Mouse (Mus musculus): ENCODE data around the gene Iqgap2. TPM values are rescaled to one million over a fixed set of nuclear protein-coding genes. Genes with fewer than 3 reads are reported as not detected.
A peak's percentile ranks its signal among the peaks of the same experiment; 100 is the strongest.

The Iqgap2 gene
- polyA plus RNA-seq, 1 experiment from 2014 or later = 9.6 TPM

DNA sequence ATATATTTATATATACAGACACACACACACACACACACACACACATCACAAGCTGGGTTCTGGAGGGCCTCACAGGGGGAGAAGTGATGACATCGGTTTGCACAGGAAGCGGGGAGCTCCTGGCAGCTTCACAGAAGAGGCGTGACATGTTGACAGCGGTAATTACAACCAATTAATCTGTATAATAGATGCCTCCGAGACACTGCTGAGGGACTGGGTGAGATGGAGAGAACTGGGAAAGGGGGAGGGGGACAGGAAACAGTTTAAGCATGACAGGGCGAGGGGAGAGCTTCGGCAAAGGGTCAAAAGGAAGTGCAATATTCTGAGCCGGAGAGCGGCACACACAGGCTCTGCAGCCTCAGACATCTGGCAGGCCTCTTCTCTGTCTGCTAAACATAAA is 126.7 kb downstream of the Iqgap2 start:
- no peaks in the 10 kb centered on the region for H3K9me3 ChIP-seq

DNA sequence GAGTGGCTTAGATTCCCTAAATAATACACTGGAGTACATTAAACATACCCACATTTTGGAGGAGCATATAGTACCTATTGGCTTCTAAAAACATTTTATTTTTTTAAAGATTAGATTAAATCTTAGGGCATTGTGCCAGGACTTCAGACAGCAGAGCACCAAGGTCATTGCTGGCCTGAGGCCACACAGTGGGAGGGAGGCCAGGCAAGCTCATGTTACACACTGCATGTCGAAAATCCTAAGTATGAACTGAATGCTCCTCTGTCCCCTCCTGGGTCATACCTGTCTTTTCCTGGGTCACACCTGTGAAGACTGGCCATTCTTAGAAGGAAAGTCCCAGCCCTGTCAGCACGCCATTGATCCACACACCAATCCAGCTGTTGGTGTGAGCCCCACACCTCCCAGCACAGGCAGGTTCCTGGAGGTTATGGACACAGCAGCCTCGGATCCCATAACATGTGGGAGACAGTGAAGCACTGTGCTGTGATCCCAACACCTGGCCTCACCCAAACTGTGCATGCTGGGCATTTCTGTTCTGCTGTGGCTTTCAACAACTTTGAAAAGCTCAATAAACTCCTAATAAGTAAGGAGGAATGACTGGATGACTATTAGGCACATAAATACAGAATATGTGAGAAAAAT is 127.7 kb downstream of the Iqgap2 start:
- ATAC-seq (ENCODE audit: insufficient number of reproducible peaks, low FRiP score, low TSS enrichment, low read depth) = peak; percentile 59; the same call in 1 of the 2 replicates
- no peaks in the 10 kb centered on the region for H3K27me3 ChIP-seq
- H3K4me3 ChIP-seq = no peak overlapping the region
- H3K4me1 ChIP-seq = peaks cover 18% of the 10 kb centered on the region
- 23% methylated on average over 3 of the region's 3 CpGs for WGBS
- no peak overlapping the region for H3K4me2 ChIP-seq
- H3K9ac ChIP-seq = no peak overlapping the region
- no peaks in the 10 kb centered on the region for H3K9me3 ChIP-seq
- H3K36me3 ChIP-seq = no peaks in the 10 kb centered on the region
- H3K27ac ChIP-seq = peak overlapping the region; percentile 35; the same call in 1 of the 2 replicates

More for the DNA sequence above, 126.7 kb downstream of the Iqgap2 start:
- 6% methylated on average over 9 of the region's 9 CpGs for WGBS
- H3K4me1 ChIP-seq = peaks cover 18% of the 10 kb centered on the region
- H3K9ac ChIP-seq = no peak overlapping the region
- 0 out of 2 replicates have a peak overlapping the region, but pooled peaks have one; percentile 12 for H3K4me2 ChIP-seq
- H3K27me3 ChIP-seq = no peaks in the 10 kb centered on the region
- peak overlapping the region; percentile 24; the same call in 1 of the 2 replicates for H3K27ac ChIP-seq
- H3K4me3 ChIP-seq = no peak overlapping the region
- H3K36me3 ChIP-seq = no peaks in the 10 kb centered on the region
- 0 out of 2 replicates have a peak, but pooled peaks have one; percentile 27 for ATAC-seq (ENCODE audit: insufficient number of reproducible peaks, low FRiP score, low TSS enrichment, low read depth)

DNA sequence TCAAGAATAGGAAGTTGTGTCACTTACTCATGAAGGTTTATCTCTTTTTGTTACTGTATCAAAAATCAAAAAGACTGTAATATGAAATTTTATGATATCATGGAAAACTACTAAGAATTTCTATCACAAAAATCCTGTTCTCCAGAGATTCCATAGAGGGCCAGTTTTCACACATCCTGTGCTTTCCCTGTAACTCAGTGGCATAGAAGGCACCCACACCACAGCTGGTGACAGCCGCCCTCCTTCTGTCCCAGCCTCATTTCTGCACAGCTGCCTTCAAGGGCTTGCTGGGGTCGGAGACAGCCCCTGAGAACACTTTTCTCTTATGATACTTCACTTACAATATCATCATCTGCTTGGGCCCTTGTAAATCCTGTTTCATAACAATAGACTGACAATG is 131.9 kb downstream of the Iqgap2 start:
- Histone ChIP-seq H3K9ac (no peak overlapping the region), H3K4me1 (peaks cover 13% of the 10 kb centered on the region), H3K27ac (no peak overlapping the region), H3K4me3 (no peak overlapping the region), H3K9me3 (no peaks in the 10 kb centered on the region), H3K36me3 (no peaks in the 10 kb centered on the region), H3K4me2 (no peak overlapping the region), H3K27me3 (no peaks in the 10 kb centered on the region)
- ATAC-seq (ENCODE audit: insufficient number of reproducible peaks, low FRiP score, low TSS enrichment, low read depth) = no peak
- WGBS = 79% methylated on average over 2 of the region's 2 CpGs

DNA sequence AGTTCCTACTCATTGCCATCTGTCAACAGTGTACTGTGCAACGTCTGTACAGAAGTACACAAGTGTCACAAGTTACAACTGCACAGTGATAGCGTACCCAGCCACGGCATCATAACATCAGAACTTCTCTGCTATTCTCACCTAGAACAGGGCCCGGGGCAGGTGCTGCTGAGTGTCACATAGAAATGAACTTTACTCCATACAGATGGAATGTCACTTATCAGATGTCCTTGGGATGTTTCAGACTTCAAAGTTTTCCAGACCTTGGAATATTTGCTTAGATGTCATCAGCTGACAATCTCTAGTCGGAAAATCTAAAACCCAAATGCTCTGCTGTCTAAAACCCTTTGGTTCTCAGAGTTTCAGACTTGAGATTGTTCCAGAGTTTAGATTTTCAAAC is 137.4 kb downstream of the Iqgap2 start:
- no peak overlapping the region for H3K9ac ChIP-seq
- no peak overlapping the region for H3K4me2 ChIP-seq
- H3K27me3 ChIP-seq = no peaks in the 10 kb centered on the region
- 83% methylated on average over 5 of the region's 5 CpGs for WGBS
- no peaks in the 10 kb centered on the region for H3K9me3 ChIP-seq
- H3K36me3 ChIP-seq = no peaks in the 10 kb centered on the region
- H3K27ac ChIP-seq = no peak overlapping the region
- no peaks in the 10 kb centered on the region for H3K4me1 ChIP-seq
- no peak overlapping the region for H3K4me3 ChIP-seq
- no peak for ATAC-seq (ENCODE audit: insufficient number of reproducible peaks, low FRiP score, low TSS enrichment, low read depth)

DNA sequence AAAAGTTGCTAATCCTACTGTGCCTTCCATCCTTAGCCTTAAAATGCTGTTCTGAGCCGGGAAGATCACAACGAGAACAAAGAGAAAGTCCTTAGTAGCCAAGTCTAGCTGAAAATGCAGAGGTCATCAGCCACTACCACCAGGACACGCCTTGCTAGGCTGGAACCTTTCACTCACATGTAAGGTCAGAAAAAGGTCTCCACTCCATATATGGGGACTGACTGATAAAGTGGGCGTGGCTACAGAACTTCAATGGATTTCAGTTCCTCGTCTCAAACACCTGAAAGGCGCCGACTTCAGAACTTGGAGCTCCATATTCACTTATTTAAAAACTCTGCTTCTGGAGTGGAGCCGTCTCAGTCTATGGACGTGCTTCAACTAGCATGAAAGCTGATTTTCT is 139.3 kb downstream of the Iqgap2 start:
- Histone ChIP-seq H3K27me3 (no peaks in the 10 kb centered on the region), H3K4me3 (no peak overlapping the region), H3K4me2 (no peak overlapping the region), H3K36me3 (no peaks in the 10 kb centered on the region), H3K27ac (no peak overlapping the region), H3K9me3 (no peaks in the 10 kb centered on the region), H3K9ac (no peak overlapping the region), H3K4me1 (no peaks in the 10 kb centered on the region)
- no peak for ATAC-seq (ENCODE audit: insufficient number of reproducible peaks, low FRiP score, low TSS enrichment, low read depth)
- 79% methylated on average over 9 of the region's 9 CpGs for WGBS

DNA sequence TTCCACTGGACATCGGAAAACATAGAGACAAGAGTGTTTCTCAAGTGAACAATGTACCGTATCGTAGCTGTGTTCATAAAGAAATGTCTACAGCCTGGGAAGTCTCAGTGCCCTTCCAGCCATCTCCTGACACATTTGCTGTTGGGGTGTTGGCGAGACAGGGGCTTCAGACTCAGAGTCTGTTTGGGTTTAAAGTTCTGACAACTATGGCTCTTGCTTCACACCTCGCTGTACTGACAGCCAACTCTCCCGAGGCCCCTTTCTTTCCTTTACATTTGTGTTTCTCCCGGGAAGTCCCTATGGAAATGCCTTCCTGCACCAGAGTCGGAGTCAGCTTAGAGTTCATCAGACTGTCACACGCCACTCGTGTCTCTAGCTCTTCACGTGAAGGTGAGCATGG is 144.2 kb downstream of the Iqgap2 start:
- H3K27ac ChIP-seq = no peak overlapping the region
- 59% methylated on average over 11 of the region's 11 CpGs for WGBS

DNA sequence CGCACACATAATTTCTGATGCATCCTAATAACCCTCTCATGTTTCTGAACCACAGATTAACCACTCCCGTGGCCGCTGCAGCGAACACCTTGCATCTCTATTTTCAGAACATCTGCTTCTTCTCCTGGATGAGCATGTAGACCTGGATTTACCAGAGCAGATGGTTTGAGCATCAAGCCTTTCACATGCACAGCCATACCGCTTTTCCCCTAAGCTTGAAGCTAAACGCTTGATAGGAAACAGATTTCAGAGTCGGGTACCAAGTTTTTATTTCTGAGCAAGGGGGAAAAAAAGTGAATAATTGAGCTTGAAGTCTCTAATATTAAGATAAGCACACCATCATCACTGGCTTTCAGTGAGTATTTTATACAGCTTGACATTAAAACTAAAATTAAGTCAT is 144.6 kb downstream of the Iqgap2 start:
- 54% methylated on average over 7 of the region's 7 CpGs for WGBS
- Histone ChIP-seq H3K9me3 (no peaks in the 10 kb centered on the region), H3K4me3 (no peak overlapping the region), H3K4me2 (no peak overlapping the region), H3K27ac (no peak overlapping the region), H3K36me3 (no peaks in the 10 kb centered on the region), H3K4me1 (peaks cover 19% of the 10 kb centered on the region), H3K27me3 (no peaks in the 10 kb centered on the region), H3K9ac (no peak overlapping the region)
- ATAC-seq (ENCODE audit: insufficient number of reproducible peaks, low FRiP score, low TSS enrichment, low read depth) = no peak

More for the DNA sequence above, 144.2 kb downstream of the Iqgap2 start:
- no peaks in the 10 kb centered on the region for H3K27me3 ChIP-seq
- H3K9me3 ChIP-seq = no peaks in the 10 kb centered on the region
- H3K4me1 ChIP-seq = peaks cover 19% of the 10 kb centered on the region
- no peak for ATAC-seq (ENCODE audit: insufficient number of reproducible peaks, low FRiP score, low TSS enrichment, low read depth)
- no peak overlapping the region for H3K9ac ChIP-seq
- H3K4me2 ChIP-seq = no peak overlapping the region
- no peaks in the 10 kb centered on the region for H3K36me3 ChIP-seq
- H3K4me3 ChIP-seq = no peak overlapping the region

DNA sequence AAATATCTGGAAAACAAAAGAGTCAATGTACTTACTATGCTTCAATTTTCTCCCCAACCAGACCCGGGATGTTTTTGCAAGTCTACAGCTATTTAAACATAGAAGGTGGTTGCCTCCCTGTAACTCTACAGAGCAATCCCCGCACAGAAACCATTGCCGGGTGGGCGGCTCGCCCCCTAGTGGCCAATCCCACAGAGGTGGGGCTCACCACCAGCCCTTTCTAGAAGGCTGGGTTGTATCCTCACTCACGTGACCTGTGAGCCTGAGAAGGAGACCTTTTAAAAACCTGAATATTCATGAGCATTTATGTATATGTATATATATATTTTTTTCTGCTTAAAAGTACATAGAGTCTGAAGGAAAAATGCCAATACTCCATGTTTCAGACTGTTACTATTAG is 145.2 kb downstream of the Iqgap2 start:
- no peak for ATAC-seq (ENCODE audit: insufficient number of reproducible peaks, low FRiP score, low TSS enrichment, low read depth)

DNA sequence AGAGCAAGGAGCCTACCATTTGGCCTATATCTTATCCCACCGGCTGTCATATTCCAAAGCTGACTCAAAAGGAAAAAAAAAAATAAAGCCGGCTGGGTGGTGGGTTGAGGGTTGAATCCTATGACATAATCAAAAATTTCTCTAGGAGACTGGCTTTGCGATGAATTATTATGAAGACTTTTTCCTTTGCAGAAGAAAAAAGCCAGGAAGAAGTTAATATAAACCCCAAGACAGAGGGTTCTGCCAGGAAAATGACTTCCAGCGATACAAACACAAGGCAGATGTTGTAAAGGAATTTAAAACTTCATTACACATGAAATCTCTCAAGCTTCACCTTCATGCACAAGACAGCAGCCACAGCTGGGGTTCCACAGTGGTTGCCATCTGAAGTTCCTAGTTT is 146.3 kb downstream of the Iqgap2 start:
- Histone ChIP-seq H3K27me3 (no peaks in the 10 kb centered on the region), H3K4me3 (no peak overlapping the region), H3K9ac (no peak overlapping the region), H3K4me2 (no peak overlapping the region), H3K4me1 (peaks cover 19% of the 10 kb centered on the region), H3K36me3 (no peaks in the 10 kb centered on the region), H3K9me3 (no peaks in the 10 kb centered on the region), H3K27ac (no peak overlapping the region)
- ATAC-seq (ENCODE audit: insufficient number of reproducible peaks, low FRiP score, low TSS enrichment, low read depth) = no peak
- WGBS = 39% methylated on average over 4 of the region's 4 CpGs

More for the DNA sequence above, 145.2 kb downstream of the Iqgap2 start:
- Histone ChIP-seq H3K4me1 (peaks cover 19% of the 10 kb centered on the region), H3K27ac (no peak overlapping the region), H3K4me3 (no peak overlapping the region), H3K27me3 (no peaks in the 10 kb centered on the region), H3K4me2 (no peak overlapping the region), H3K36me3 (no peaks in the 10 kb centered on the region), H3K9ac (no peak overlapping the region), H3K9me3 (no peaks in the 10 kb centered on the region)
- 6% methylated on average over 6 of the region's 6 CpGs for WGBS

DNA sequence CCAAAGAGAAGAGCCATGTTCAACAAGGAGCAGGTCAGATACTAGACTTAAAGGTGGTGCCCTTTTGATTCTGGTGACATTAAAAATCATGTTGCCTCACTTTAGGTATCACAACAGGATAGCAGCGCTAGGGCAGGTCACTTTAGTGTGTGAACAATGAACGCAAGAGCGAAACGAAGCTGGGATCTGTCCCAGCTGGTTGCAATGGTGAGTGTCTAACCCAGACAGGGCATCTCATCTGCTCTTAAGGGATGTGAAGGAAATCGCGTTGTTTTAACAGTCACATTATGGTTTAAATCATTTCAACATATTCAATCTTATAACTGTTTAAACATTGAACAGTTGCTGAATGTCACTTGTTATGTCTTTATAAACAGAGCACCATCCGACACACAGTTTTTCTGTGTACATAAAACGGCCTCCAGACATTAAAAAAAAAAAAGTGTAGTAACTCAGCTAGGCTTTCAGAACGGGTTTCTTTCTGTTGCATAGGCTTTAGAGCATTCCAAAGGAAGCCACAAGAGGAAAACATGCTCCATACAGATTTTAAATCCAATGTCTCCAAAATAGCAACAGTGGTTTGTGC is 148.7 kb downstream of the Iqgap2 start:
- no peak for ATAC-seq (ENCODE audit: insufficient number of reproducible peaks, low FRiP score, low TSS enrichment, low read depth)
- Histone ChIP-seq H3K27me3 (no peaks in the 10 kb centered on the region), H3K27ac (0 out of 2 replicates have a peak overlapping the region, but pooled peaks have one; percentile 43), H3K4me2 (no peak overlapping the region), H3K4me1 (peaks cover 19% of the 10 kb centered on the region), H3K36me3 (no peaks in the 10 kb centered on the region), H3K9me3 (no peaks in the 10 kb centered on the region), H3K9ac (no peak overlapping the region), H3K4me3 (no peak overlapping the region)
- WGBS = 63% methylated on average over 9 of the region's 9 CpGs

DNA sequence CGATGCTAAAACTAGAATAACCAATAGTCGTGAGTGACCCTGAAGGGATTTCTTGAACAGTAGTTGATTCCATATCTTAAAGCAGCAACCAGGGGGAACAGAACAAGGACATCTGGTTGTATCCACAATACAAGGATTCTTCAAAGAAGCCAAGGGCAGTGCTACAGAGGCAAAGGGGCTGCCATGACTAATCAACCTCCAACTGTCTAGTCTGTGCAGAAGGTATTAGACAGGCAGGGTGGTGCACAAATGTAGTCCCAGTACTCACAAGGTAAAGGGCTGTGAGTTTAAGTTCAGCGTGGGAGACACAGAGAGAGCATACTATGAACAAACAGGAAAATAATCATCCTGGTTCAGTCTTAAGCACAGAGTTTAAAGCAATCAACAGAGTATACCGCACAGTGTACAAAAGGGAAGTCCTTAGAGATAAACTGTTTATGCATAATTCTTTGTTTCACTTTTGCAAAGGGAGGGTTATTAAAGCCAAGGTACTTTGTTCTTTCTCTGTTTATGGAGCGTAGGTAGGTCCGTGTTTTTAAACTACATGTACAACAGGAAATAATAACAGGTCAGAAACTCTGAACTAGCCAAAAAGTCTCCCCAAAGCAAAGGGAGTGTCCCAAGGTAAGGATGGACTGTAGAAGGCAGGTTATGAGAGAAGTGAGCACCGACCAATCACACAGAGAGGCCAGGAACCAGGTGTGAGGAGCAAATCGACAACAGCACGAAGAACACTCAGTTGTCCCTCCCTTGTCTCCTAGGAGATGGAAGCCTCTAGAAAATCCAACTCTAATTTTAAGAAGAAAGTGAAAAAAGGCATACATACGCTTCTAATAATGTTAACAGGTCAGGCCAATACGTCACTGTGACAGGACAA is 149.7 kb downstream of the Iqgap2 start:
- Histone ChIP-seq H3K27me3 (no peaks in the 10 kb centered on the region), H3K36me3 (no peaks in the 10 kb centered on the region), H3K4me3 (no peak overlapping the region), H3K9ac (no peak overlapping the region), H3K9me3 (no peaks in the 10 kb centered on the region), H3K27ac (no peak overlapping the region), H3K4me1 (peaks cover 19% of the 10 kb centered on the region), H3K4me2 (no peak overlapping the region)
- 87% methylated on average over 11 of the region's 11 CpGs for WGBS
- no peak for ATAC-seq (ENCODE audit: insufficient number of reproducible peaks, low FRiP score, low TSS enrichment, low read depth)

DNA sequence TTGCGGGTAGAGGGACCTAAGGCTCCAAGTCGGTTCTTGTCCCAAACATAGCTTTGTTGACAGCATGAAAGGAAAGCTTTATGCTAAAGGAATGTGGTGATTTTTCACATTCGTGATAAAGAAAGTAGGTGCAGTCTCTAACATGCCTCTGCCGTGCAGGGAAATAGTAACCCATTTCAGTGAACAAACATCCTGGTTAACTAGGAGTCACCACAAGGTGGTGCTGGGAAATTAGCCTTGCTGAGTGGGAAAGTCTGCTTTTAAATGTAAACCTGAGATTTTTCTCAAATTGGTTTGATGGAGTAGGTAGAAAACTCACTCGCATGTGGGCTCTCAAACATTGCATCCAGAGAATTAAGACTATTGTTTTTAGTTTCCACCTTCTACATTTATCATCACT is 152.1 kb downstream of the Iqgap2 start:
- WGBS = 58% methylated on average over 5 of the region's 5 CpGs

More for the DNA sequence above, 152.1 kb downstream of the Iqgap2 start:
- Histone ChIP-seq H3K4me2 (no peak overlapping the region), H3K4me3 (no peak overlapping the region), H3K27ac (no peak overlapping the region), H3K9me3 (no peaks in the 10 kb centered on the region), H3K36me3 (no peaks in the 10 kb centered on the region), H3K4me1 (peaks cover 14% of the 10 kb centered on the region), H3K9ac (no peak overlapping the region), H3K27me3 (no peaks in the 10 kb centered on the region)
- no peak for ATAC-seq (ENCODE audit: insufficient number of reproducible peaks, low FRiP score, low TSS enrichment, low read depth)

Data from limb, embryonic 15.5 days (tissue).